Mouse (Mus musculus) E14TG2a.4 (cell line): ENCODE results near the gene Dnah6.

Experiments
- CTCF ChIP-seq: conservative IDR thresholded peaks from 2 replicates; pipeline ENCODE4 v1.5.1; 2014; ENCODE audit warnings: low read length
- POU5F1 ChIP-seq: IDR thresholded peaks from 2 replicates; pipeline ENCODE4 v1.6.1; 2014; ENCODE audit warnings: low read length, borderline replicate concordance

- TF ChIP-seq CTCF = no peak
- no peak for TF ChIP-seq POU5F1
Observed at GRCm38 (mm10) chr6:73211036-73211435, 10.4 kb downstream of the Dnah6 start.
